Mouse (Mus musculus): ENCODE measurements around the gene Serpina11. TPM values are rescaled to one million over a fixed set of nuclear protein-coding genes. Genes with fewer than 3 reads are reported as not detected.

Serpina11 gene
- total RNA-seq, 2 experiments from 2014 or later, result not detected

GRCm38 (mm10) chr12:103992945-103993344 lies 3.2 kb upstream of the Serpina11 start:
- intact Hi-C loops (cut with DNase I), result no loop called here
- Histone ChIP-seq H3K4me3 (no peak overlapping the region), H3K27ac (no peak overlapping the region)
- no peak for DNase-seq
- no peak for TF ChIP-seq CTCF (IDR thresholded peaks at IDR 0.05)

GRCm38 (mm10) chr12:103989514-103989767 lies 316 bp downstream of the Serpina11 start:
- H3K27ac ChIP-seq, result no peak overlapping the region
- no peak for DNase-seq
- no peak for TF ChIP-seq CTCF (IDR thresholded peaks at IDR 0.05)
- intact Hi-C loops (cut with DNase I), result no loop called here
- H3K4me3 ChIP-seq, result no peak overlapping the region

GRCm38 (mm10) chr12:103988754-103989513 lies 823 bp downstream of the Serpina11 start:
- no peak overlapping the region for H3K27ac ChIP-seq
- no peak for DNase-seq
- H3K4me3 ChIP-seq, result no peak overlapping the region
- intact Hi-C loops (cut with DNase I), result no loop called here
- TF ChIP-seq CTCF (IDR thresholded peaks at IDR 0.05), result no peak

- DNase-seq, result no peak
- no peak overlapping the region for H3K4me3 ChIP-seq
- TF ChIP-seq CTCF (IDR thresholded peaks at IDR 0.05), result no peak
- intact Hi-C loops (cut with DNase I), result no loop called here
- no peak overlapping the region for H3K27ac ChIP-seq
These were observed 3.9 kb downstream of the Serpina11 start for GRCm38 (mm10) chr12:103985868-103986267.

GRCm38 (mm10) chr12:103984935-103985334 lies 4.8 kb downstream of the Serpina11 start:
- peak; percentile 77 for TF ChIP-seq CTCF (IDR thresholded peaks at IDR 0.05)
- Histone ChIP-seq H3K4me3 (no peak overlapping the region), H3K27ac (no peak overlapping the region)
- peak; percentile 47 for DNase-seq
- intact Hi-C loops (cut with DNase I), result no loop called here

GRCm38 (mm10) chr12:103981646-103982360 lies 8.0 kb downstream of the Serpina11 start:
- intact Hi-C loops (cut with DNase I), result no loop called here
- TF ChIP-seq CTCF (IDR thresholded peaks at IDR 0.05), result no peak
- no peak overlapping the region for H3K4me3 ChIP-seq
- DNase-seq, result no peak
- H3K27ac ChIP-seq, result no peak overlapping the region

GRCm38 (mm10) chr12:103978294-103978693 lies 11.5 kb downstream of the Serpina11 start:
- no peak for DNase-seq
- intact Hi-C loops (cut with DNase I), result no loop called here
- H3K4me3 ChIP-seq, result no peak overlapping the region
- TF ChIP-seq CTCF (IDR thresholded peaks at IDR 0.05), result no peak
- no peak overlapping the region for H3K27ac ChIP-seq

GRCm38 (mm10) chr12:103977846-103978245 lies 11.9 kb downstream of the Serpina11 start:
- intact Hi-C loops (cut with DNase I), result no loop called here

GRCm38 (mm10) chr12:103977060-103977459 lies 12.7 kb downstream of the Serpina11 start:
- intact Hi-C loops (cut with DNase I), result no loop called here
- no peak for DNase-seq
- H3K27ac ChIP-seq, result no peak overlapping the region
- no peak for TF ChIP-seq CTCF (IDR thresholded peaks at IDR 0.05)
- no peak overlapping the region for H3K4me3 ChIP-seq

More at GRCm38 (mm10) chr12:103977846-103978245, 11.9 kb downstream of the Serpina11 start:
- Histone ChIP-seq H3K4me3 (no peak overlapping the region), H3K27ac (no peak overlapping the region)
- TF ChIP-seq CTCF (IDR thresholded peaks at IDR 0.05), result peak; percentile 51
- DNase-seq, result no peak

- H3K4me3 ChIP-seq, result no peak overlapping the region
- TF ChIP-seq CTCF (IDR thresholded peaks at IDR 0.05), result no peak
- intact Hi-C loops (cut with DNase I), result no loop called here
- DNase-seq, result no peak
- no peak overlapping the region for H3K27ac ChIP-seq
These were observed 18.7 kb downstream of the Serpina11 start for GRCm38 (mm10) chr12:103971080-103971479.

- no peak for TF ChIP-seq CTCF (IDR thresholded peaks at IDR 0.05)
- Histone ChIP-seq H3K27ac (no peak overlapping the region), H3K4me3 (no peak overlapping the region)
- no peak for DNase-seq
- intact Hi-C loops (cut with DNase I), result no loop called here
These were observed 20.1 kb downstream of the Serpina11 start for GRCm38 (mm10) chr12:103969577-103970116.

GRCm38 (mm10) chr12:103966761-103967160 lies 23.0 kb downstream of the Serpina11 start:
- Histone ChIP-seq H3K27ac (no peak overlapping the region), H3K4me3 (no peak overlapping the region)
- DNase-seq, result no peak
- TF ChIP-seq CTCF (IDR thresholded peaks at IDR 0.05), result no peak
- intact Hi-C loops (cut with DNase I), result no loop called here

- TF ChIP-seq CTCF (IDR thresholded peaks at IDR 0.05), result no peak
- intact Hi-C loops (cut with DNase I), result no loop called here
- DNase-seq, result no peak
- Histone ChIP-seq H3K4me3 (no peak overlapping the region), H3K27ac (no peak overlapping the region)
These were observed 26.5 kb downstream of the Serpina11 start for GRCm38 (mm10) chr12:103963288-103963687.
